Mouse (Mus musculus) urinary bladder, postnatal 36 days (tissue): ENCODE measurements around the gene Mfsd14a.

Experiments used
- DNase-seq, 2 experiments: peaks; one replicate each; pipeline ENCODE4 v3.0.0; 2022; ENCODE audit warnings: low spot score in 2 of 2, mixed read lengths in 1 of 2

The Mfsd14a gene

GRCm38 (mm10) chr3:116653278-116653945, 9.1 kb downstream of the Mfsd14a start:
- no peak for DNase-seq

DNA sequence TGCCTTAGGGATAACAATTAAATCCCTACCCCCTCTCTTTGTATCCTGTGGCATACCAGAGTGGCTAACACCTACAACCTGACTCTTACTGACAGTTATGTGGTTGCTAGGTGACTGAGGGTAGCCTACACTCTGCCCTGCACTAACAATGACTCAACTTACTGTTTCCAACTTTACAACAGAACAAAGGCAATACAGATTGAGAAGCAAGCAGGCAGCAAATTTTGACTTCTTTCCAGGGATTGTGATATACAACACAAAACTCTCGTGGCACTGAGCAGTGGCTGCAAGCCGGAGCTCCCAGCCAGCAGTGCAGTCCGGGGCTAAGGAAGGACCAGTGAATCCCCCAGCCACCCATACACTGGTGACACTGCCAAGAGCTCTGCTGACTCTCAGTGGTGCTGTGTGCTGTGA, 10.4 kb downstream of the Mfsd14a start:
- no peak for DNase-seq

- DNase-seq, result no peak
These were observed 11.8 kb downstream of the Mfsd14a start for GRCm38 (mm10) chr3:116650698-116651097.

- DNase-seq, result no peak
These were observed 13.7 kb downstream of the Mfsd14a start for GRCm38 (mm10) chr3:116648805-116649204.

- DNase-seq, result no peak
These were observed 16.1 kb downstream of the Mfsd14a start for GRCm38 (mm10) chr3:116646387-116646786.

GRCm38 (mm10) chr3:116642373-116642772, 20.1 kb downstream of the Mfsd14a start:
- DNase-seq, result no peak

- DNase-seq, result no peak
These were observed 20.6 kb downstream of the Mfsd14a start for GRCm38 (mm10) chr3:116641811-116642371.

DNA sequence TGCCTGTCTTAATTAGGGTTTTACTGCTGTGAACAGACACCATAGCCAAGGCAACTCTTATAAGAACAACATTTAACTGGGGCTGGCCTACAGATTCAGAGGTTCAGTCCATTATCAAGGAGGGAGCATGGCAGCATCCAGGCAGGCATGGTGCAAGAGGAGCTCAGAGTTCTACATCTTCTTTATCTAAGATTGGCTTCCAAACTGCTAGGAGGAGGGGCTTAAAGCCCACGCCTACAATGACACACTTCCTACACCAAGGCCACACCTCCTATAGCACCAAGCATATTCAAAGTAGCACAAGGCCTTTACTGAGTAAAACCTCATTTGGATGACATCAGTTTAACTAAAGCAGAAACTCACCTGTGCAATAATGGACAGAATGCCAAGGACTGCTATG, 22.5 kb downstream of the Mfsd14a start:
- no peak for DNase-seq

- DNase-seq, result no peak
These were observed 23.9 kb downstream of the Mfsd14a start for GRCm38 (mm10) chr3:116638572-116638971.

GRCm38 (mm10) chr3:116637693-116638476, 24.6 kb downstream of the Mfsd14a start:
- DNase-seq, result no peak

DNA sequence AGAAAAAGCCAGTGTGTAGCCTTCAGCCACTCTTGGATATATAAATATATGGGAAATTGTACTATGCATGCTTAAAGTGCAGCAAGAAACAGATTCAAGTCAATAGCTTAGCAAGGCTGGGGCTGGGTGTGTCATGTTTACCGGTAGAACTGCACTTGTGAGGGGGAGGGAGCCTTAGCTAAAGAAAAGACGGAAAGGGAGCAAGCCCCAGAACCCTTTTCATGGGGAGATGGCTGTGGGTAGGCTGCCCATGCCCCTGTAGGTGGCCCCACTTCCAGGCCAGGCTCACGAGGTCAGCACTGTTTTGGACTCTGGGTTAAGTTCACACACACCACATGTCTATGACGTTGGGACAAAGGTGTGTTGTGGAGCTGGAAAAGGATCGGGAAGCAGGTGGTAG, 26.7 kb downstream of the Mfsd14a start:
- DNase-seq, result no peak

- no peak for DNase-seq
These were observed 27.6 kb downstream of the Mfsd14a start for GRCm38 (mm10) chr3:116634853-116635252.

GRCm38 (mm10) chr3:116634091-116634490, 28.4 kb downstream of the Mfsd14a start:
- no peak for DNase-seq

DNA sequence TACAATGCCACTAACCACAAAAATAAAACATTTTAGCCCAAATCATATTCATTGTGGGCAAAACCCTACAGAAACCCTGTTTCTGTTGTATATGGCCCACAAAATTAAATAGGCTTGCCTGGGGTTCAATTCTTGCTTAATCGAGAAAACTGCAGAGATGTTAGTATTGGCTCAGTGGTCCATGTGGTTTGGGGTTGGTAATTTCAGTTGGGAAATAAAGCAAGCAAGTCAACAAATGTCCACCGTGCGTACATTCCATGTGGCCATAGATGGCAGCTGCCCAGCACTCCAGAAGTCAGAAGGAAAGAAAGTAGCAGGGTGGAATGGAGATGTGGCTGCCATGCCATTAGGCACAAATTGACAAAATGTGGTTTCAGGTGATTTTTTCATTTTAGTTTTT, 29.5 kb downstream of the Mfsd14a start:
- DNase-seq, result no peak

DNA sequence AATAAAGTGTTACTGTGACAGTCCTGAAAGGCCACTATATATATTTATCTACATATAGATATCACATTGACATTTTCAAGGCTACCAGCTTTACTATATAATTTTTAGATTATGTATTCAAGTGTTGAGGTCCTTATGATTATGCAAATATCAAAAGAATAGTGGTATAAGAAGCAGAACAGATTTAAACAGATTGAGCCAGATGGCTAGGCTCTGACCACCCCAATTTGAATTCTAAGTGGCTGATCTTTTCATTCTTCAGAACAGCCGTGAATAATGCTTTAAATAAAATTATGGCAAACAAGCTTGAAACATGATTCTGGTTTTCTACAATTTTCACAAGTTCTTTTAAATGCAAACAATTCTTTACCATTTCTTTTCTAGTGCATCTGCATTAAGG, 31.0 kb downstream of the Mfsd14a start:
- no peak for DNase-seq

DNA sequence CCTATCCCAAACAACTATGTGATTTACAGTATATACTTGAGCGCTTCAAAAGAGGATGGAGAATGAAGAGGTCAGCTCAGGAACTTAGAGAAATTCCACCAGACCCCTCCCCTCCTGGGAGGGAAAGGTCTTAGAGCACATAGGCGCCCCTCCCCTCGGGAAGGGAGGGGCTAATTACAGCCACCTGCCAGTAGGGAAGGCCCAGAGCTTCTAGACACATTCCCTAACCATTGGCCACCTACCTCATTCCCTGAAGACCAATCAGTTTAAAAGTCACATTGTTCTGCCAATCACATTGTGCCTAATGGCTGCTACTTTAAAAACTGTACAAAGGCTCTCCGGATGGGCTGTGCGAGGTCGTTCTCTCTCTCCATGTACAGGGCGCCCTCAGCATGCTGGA, 39.8 kb downstream of the Mfsd14a start:
- no peak for DNase-seq

- DNase-seq, result no peak
These were observed 41.7 kb downstream of the Mfsd14a start for GRCm38 (mm10) chr3:116620636-116621370.

GRCm38 (mm10) chr3:116618855-116619254, 43.6 kb downstream of the Mfsd14a start:
- no peak for DNase-seq

- no peak for DNase-seq
These were observed 47.0 kb downstream of the Mfsd14a start for GRCm38 (mm10) chr3:116615318-116616068.

GRCm38 (mm10) chr3:116614295-116614892, 48.1 kb downstream of the Mfsd14a start, which contains the start of gene Trmt13:
Gene Trmt13, minus strand, starts transcription at chr3:116614587.
- peak; percentile 17 to 23 for DNase-seq

DNA sequence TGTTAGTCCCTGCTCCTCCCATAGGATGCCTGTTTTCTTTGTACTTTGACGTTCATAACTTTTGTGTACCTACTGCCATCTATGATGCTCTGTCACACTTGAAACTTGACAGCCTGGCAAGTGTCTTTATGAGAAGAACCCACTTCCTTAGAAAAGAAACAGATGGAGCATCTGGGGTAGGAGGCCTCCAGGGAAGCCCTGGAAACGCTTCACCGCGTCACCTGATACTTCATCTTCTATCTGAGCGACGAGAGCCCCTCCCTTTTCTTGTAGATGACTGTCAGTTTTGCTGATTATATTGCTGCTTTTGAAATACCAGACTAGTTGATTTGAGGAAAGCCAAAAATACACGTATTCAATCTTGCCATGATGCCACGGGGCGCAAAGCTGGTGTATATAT, 57.9 kb downstream of the Mfsd14a start:
- DNase-seq, result no peak
